Mouse (Mus musculus) cerebellum, adult 2 months (tissue): Measurements from ENCODE around the gene Ugt1a2.

Experiments used
- CTCF ChIP-seq: fragments of 200-500 bp; IDR thresholded peaks from 2 replicates; pipeline ENCODE4 v1.5.1; 2011; ENCODE audit warnings: low read depth, mild to moderate bottlenecking, control low read depth, low read length, moderate library complexity, borderline replicate concordance; ENCODE audit not compliant: insufficient read depth
- POLR2A ChIP-seq: fragments of 200-500 bp; IDR thresholded peaks from 2 replicates; pipeline ENCODE4 v1.6.1; 2011; ENCODE audit warnings: low read length, control low read depth, borderline replicate concordance; ENCODE audit not compliant: insufficient read depth

GRCm38 (mm10) chr1:88233421-88234247 lies 33.2 kb downstream of the Ugt1a2 start:
- TF ChIP-seq CTCF (no peak), POLR2A (no peak)
